Mouse (Mus musculus) gastrocnemius, postnatal 4 days (tissue): Measurements from ENCODE around the gene Wsb1. TPM values are rescaled to one million over a fixed set of nuclear protein-coding genes. Genes with fewer than 3 reads are reported as not detected.
A peak's percentile ranks its signal among the peaks of the same experiment; 100 is the strongest.
"Not testable (repeated sequence)": the region's sequence is repeated elsewhere in the genome, so short reads cannot be mapped to it uniquely, and the experiment has no call there.

Source experiments
- DNase-seq, 2 experiments: peaks; one replicate each; pipeline ENCODE4 v3.0.0; 2021 to 2022; ENCODE audit warnings: low spot score in 2 of 2, mixed read lengths in 2 of 2
- total RNA-seq, 2 experiments: library from RNA; stranded (reverse); gene quantifications; 2 replicates each; pipeline ENCODE4 v1.2.3; 2021

Gene Wsb1
- total RNA-seq, 2 experiments from 2014 or later = 66.9 to 68.6 TPM

DNA sequence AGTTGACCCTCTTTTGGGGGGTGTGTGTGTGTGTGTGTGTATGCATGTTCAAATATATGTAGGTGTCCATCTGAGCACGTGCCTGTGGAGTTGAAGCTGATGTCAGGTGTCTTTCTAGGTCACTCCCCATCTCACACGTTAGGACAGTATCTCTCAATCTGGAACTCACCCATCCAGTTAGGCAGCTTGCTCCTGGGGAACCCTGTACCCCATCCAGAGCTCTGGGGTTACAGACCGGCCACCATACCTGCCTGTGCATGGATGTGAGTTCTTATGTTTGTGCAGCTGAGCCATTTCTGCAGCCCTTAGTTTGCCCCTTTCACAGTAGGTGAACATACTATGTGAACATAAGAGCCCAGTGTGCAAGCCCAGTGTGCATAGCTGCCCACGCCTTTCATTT, 18.6 kb upstream of the Wsb1 start:
- no peak for DNase-seq

DNA sequence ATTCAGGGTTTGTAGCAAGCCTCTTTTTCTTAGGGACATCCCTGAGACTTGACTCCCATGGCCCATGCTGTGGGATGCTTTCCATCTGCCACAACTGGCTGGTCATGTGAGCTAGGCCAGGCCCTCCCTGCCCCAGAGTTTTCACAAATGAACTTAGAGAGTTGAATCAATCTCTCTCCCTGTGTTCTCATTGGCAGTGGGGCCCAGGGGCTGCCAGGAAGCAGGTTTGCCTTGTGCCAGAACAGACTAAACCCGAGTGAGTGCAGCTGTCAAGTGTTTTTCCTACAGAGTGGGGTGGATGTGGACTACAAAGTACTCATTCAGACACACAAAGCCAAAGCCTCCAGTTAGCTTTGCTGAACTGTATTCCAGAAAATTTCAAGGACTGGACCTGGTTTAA, 12.7 kb upstream of the Wsb1 start:
- DNase-seq = peak in 1 of 2 experiments; percentile 53

GRCm38 (mm10) chr11:79264376-79264775, 9.9 kb upstream of the Wsb1 start:
- DNase-seq = no peak

GRCm38 (mm10) chr11:79260126-79260525, 5.7 kb upstream of the Wsb1 start:
- DNase-seq = not testable (repeated sequence)

DNA sequence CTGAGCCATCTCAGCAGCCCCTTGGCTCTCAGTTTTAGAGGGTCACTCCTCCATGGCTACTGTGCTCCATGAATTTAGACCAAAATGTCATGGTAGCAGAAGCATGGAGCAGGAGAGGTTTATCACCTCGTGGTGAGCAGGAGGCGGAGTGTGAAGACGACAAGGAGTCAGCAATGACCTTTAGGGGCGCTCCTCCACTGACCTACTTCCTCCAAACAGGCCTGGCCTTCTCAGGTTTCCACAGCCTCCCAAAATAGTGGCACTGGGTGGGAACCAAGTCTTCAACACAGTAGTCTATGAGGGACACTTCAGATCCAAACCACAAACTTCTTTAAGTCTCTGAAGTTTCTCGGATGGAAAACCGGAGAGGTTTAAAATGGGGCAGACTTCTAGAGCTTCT, 4.3 kb upstream of the Wsb1 start:
- no peak for DNase-seq

- peak; percentile 33 to 70 for DNase-seq
These were observed 705 bp downstream of the Wsb1 start for GRCm38 (mm10) chr11:79253542-79254390.

- DNase-seq = no peak
These were observed 1.5 kb downstream of the Wsb1 start for GRCm38 (mm10) chr11:79252881-79253541.

GRCm38 (mm10) chr11:79239024-79239423, 15.4 kb downstream of the Wsb1 start:
- DNase-seq = no peak

- DNase-seq = peak in 1 of 2 experiments; percentile 57
These were observed 16.1 kb downstream of the Wsb1 start for GRCm38 (mm10) chr11:79238398-79238752.

DNA sequence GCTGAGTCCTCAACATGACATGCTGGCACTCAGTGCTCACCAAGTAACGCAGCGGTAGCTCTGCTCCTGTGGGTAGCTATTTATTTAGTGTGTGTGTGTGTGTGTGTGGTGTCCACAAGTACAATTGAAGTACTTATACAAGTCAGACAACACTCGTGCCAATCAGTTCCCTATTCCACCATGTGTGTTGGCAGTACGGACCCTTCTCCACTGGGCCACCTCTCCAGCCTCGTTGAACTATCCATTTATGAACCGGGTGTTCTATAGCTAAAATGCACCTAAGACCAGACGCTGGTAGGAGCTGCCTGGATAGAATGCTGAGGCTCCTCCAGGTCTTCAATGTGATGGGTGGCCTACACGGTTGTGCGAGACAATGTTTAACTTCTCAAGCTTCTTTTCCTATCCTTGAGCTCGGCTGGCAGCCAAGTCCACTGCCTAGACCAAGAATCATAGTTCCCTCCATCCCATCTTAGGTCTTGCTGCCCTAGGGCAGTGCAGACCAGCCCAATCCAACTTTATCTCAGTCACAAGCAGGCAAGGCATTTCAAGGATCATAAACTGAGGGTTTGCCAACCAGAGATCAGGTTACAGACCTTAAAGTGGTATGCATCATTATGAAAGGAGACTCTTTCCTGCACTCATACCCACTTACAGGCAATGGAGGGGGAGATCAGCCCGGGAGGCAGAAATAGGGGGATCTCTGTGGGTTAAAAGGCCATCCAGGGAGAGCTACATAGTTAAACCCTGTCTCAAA, 16.6 kb downstream of the Wsb1 start:
- DNase-seq = peak in 1 of 2 experiments; percentile 37

DNA sequence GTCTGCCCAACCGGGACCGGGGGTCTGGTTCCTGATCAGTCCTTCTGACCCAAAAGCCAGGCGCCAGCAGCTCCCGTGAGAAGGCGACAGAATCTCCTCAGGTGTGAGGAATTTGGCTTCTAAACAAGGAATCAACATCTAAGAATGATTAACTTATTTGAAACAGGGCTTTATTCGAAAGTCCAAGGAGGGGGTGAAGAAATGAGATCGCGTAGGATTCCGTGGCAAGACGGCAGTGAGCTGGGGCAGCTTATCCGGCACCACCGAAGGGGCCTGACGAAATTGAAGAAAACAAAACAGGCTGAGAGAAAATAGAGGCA, 24.3 kb downstream of the Wsb1 start:
- DNase-seq = no peak

- peak; percentile 44 to 52 for DNase-seq
These were observed 24.8 kb downstream of the Wsb1 start for GRCm38 (mm10) chr11:79229561-79230250.

- DNase-seq = no peak
These were observed 25.4 kb downstream of the Wsb1 start for GRCm38 (mm10) chr11:79229057-79229504.

DNA sequence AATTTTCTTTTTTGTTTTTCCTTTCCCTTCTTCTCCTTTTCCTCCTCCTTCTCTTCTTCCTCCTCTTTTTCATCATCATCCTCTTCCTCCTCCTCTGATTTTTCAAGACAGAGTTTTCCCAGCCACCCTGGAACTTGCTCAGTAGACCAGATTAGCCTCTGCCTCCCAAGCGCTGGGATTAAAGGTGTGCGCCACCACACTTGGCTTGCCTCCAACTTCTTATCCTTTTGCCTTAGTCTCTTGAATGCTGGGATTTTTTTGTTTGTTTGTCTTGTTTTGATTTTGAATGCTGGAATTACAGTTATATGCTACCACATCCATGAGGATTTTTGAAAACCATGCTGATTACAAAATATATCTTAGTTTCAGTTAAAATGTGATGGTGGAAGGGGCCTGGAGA, 26.4 kb downstream of the Wsb1 start:
- DNase-seq = no peak

- peak in 1 of 2 experiments; percentile 12 for DNase-seq
These were observed 28.9 kb downstream of the Wsb1 start for GRCm38 (mm10) chr11:79225371-79226155.

- peak; percentile 86 to 93 for DNase-seq
These were observed 29.8 kb downstream of the Wsb1 start for GRCm38 (mm10) chr11:79224562-79225280.

DNA sequence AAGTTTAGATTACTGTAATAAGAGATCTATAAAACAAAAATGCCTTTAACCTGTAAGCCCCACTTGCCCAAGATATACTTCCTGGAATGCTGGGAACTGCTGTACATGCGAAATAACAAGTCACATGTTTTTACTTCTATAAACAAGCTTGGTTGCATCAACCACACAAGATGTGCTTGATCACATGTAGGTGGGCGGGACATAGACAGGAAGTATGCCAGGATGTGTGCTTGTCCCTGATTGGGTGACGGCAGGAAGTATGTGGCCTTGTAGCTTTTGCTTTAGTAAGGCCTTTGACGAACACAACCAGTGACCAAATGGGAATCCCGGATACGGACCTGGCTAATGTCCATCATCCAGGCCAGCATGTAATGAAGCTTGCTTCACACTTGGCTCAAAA, 31.1 kb downstream of the Wsb1 start:
- DNase-seq = peak in 1 of 2 experiments; percentile 14

DNA sequence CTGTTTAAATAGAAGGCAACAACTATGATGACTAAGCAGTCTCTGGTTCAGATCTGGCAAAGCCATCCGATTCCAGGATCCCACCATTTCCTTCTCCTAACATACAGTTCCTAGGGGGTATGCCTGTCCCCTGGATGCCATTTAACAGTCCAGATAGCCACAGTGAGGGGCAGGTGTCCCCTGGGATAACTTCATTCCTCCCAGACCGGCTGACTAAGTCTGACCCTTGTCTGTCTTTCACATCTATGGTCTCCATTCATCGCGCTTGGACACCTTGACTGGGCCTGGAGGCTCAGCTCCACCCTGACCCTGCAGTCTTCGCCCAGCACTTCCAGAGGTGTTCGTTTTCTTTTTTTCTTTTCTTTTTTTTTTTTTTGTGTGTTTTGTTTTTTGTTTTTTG, 31.8 kb downstream of the Wsb1 start:
- DNase-seq = peak in 1 of 2 experiments; percentile 13

DNA sequence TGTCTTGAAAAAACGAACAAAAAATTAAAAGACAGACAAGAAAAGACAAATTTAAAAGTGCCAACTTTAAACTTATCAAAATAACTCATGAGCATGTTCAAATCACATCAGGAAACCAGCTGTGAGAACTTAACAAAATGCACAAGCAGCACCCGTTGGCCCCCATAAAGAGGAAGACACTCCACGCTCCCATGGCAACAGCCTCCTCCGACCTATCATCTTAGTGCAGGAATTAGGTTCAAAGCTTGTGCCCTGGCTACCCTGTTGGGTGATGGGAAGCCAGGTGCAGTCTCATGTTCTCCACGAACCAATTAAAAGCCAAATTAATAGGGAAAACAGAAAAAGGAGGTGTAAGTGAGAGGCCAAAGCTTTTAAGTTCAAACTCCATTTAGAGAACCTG, 32.8 kb downstream of the Wsb1 start:
- peak in 1 of 2 experiments; percentile 7 for DNase-seq
